Comparison of ENCODE assay signal across 8 mouse cellular contexts in the genomic region with DNA sequence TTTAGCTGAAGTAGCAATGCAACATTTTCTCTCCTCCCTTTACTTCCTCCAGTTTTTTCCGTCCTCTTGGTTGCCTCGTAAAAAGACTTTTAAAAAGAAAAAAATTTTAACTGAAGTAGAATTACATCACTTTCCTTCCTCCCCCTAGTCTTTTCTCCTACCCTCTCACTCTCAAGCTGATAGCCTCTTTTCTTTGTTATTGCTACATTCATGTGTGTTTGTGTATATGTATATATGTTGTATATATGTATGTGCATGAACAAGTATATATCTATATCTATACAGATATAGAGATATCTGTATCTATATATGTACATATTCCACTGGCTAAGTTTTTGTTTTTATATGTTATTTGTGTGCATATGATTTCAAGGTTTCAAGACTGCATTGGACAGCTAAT. TPM values are rescaled to one million over a fixed set of nuclear protein-coding genes. Genes with fewer than 3 reads are reported as not detected.
A peak's percentile ranks its signal among the peaks of the same experiment; 100 is the strongest.
DNase-seq lines count a peak whose midpoint lies in the region; ATAC-seq and TF ChIP-seq lines count a peak whose summit lies in the region.

No protein-coding gene starts in this region.

- H3K36me3 ChIP-seq in lung, embryonic 14.5 days (ENCODE audit: insufficient read depth): peaks cover 19% of the 10 kb centered on the region
- H3K36me3 ChIP-seq in limb, embryonic 12.5 days: peaks cover 17% of the 10 kb centered on the region
- H3K36me3 ChIP-seq in neural tube, embryonic 15.5 days: peaks cover 13% of the 10 kb centered on the region; the same call in 1 of the 2 replicates

- DNase-seq in lung, embryonic 14.5 days: no peak
- DNase-seq in lung, postnatal 36 days: no peak
- DNase-seq in urinary bladder, postnatal 36 days (ENCODE audit: low spot score in 2 of 2): no peak
- DNase-seq in frontal cortex, postnatal 36 days (ENCODE audit: low spot score in 2 of 2): no peak
- DNase-seq in spleen, adult 18-20 months: no peak

- peaks cover 7% of the 10 kb centered on the region; the same call in 1 of the 2 replicates for H3K4me1 ChIP-seq in lung, embryonic 14.5 days (ENCODE audit: insufficient read depth)
- H3K4me1 ChIP-seq in limb, embryonic 12.5 days (replicated peaks): peaks cover 11% of the 10 kb centered on the region
- peaks cover 36% of the 10 kb centered on the region for H3K4me1 ChIP-seq in neural tube, embryonic 15.5 days

- ATAC-seq in lung, embryonic 14.5 days (ENCODE audit: insufficient read depth): peak; percentile 39; the same call in 1 of the 2 replicates
- peak; percentile 18; the same call in 1 of the 2 replicates for ATAC-seq in erythroid progenitor cell, adult 5-6 weeks (replicated peaks; ENCODE audit: low FRiP score, poor library complexity, severe bottlenecking)
- ATAC-seq in limb, embryonic 12.5 days (ENCODE audit: insufficient number of reproducible peaks, insufficient read depth, low FRiP score, low TSS enrichment, low read depth): no peak
- peak; percentile 54; the same call in 1 of the 2 replicates for ATAC-seq in neural tube, embryonic 15.5 days (ENCODE audit: low FRiP score)

- WGBS in lung, embryonic 14.5 days: 0% methylated on average over 2 of the region's 2 CpGs
- WGBS in limb, embryonic 12.5 days: 0% methylated on average over 2 of the region's 2 CpGs
- WGBS in neural tube, embryonic 15.5 days: 0% methylated on average over 2 of the region's 2 CpGs

- TF ChIP-seq CTCF in lung, embryonic 14.5 days (IDR thresholded peaks at IDR 0.05; ENCODE audit: low read depth): no peak

- no peaks in the 10 kb centered on the region for H3K9me3 ChIP-seq in lung, embryonic 14.5 days (ENCODE audit: low read depth, low read length)
- H3K9me3 ChIP-seq in limb, embryonic 12.5 days: no peaks in the 10 kb centered on the region
- H3K9me3 ChIP-seq in neural tube, embryonic 15.5 days (replicated peaks): no peaks in the 10 kb centered on the region

- H3K4me3 ChIP-seq in lung, embryonic 14.5 days (ENCODE audit: low read depth, low read length): peak overlapping the region; percentile 79
- H3K4me3 ChIP-seq in limb, embryonic 12.5 days (replicated peaks): peak overlapping the region; percentile 81
- peak overlapping the region; percentile 60 for H3K4me3 ChIP-seq in neural tube, embryonic 15.5 days (replicated peaks)

- H3K4me2 ChIP-seq in lung, embryonic 14.5 days: peak overlapping the region; percentile 76
- peak overlapping the region; percentile 76 for H3K4me2 ChIP-seq in limb, embryonic 12.5 days
- peak overlapping the region; percentile 68 for H3K4me2 ChIP-seq in neural tube, embryonic 15.5 days

- peak overlapping the region; percentile 77; the same call in 1 of the 2 replicates for H3K27ac ChIP-seq in lung, embryonic 14.5 days (ENCODE audit: low read depth)
- H3K27ac ChIP-seq in limb, embryonic 12.5 days: no peak overlapping the region; the same call in 1 of the 2 replicates
- H3K27ac ChIP-seq in neural tube, embryonic 15.5 days (replicated peaks): no peak overlapping the region; the same call in 1 of the 2 replicates

- H3K9ac ChIP-seq in lung, embryonic 14.5 days: peak overlapping the region; percentile 93
- H3K9ac ChIP-seq in limb, embryonic 12.5 days (replicated peaks): peak overlapping the region; percentile 81; the same call in 1 of the 2 replicates
- peak overlapping the region; percentile 63 for H3K9ac ChIP-seq in neural tube, embryonic 15.5 days (replicated peaks)

- no peaks in the 10 kb centered on the region for H3K27me3 ChIP-seq in lung, embryonic 14.5 days (ENCODE audit: insufficient read depth, low read length)
- H3K27me3 ChIP-seq in limb, embryonic 12.5 days: no peaks in the 10 kb centered on the region
- H3K27me3 ChIP-seq in neural tube, embryonic 15.5 days (replicated peaks): 0 out of 2 replicates have a peak, but pooled peaks cover 3% of the 10 kb centered on the region

RNA-seq across cellular contexts. Expression of a gene that starts 0.3 kb away (rescaled TPM):
- 73.2 and 78.0 TPM in 2 replicates for polyA plus RNA-seq in lung, embryonic 14.5 days (2014; fragmentation: Nextera tagmentation; extraction: Ambion mirVana)
- total RNA-seq in erythroid progenitor cell, adult 5-6 weeks (2015; ENCODE audit: low replicate concordance): 33.5 and 39.4 TPM in 2 replicates
- 23.8 and 29.0 TPM in 2 replicates for total RNA-seq in erythroid progenitor cell, adult 5-6 weeks (2017; ENCODE audit: low replicate concordance)
- polyA plus RNA-seq in limb, embryonic 12.5 days (2016; fragmentation: Nextera tagmentation; extraction: Ambion mirVana): 103 and 105 TPM in 2 replicates
- 63.5 and 63.7 TPM in 2 replicates for polyA plus RNA-seq in neural tube, embryonic 15.5 days (2015; fragmentation: Nextera tagmentation; extraction: Ambion mirVana)

RNA-seq across cellular contexts. Expression of a gene that starts 38.0 kb away (rescaled TPM):
- polyA plus RNA-seq in lung, embryonic 14.5 days (2014; fragmentation: Nextera tagmentation; extraction: Ambion mirVana): 2.3 and 2.6 TPM in 2 replicates
- total RNA-seq in erythroid progenitor cell, adult 5-6 weeks (2015; ENCODE audit: low replicate concordance): not detected in 2 replicates
- total RNA-seq in erythroid progenitor cell, adult 5-6 weeks (2017; ENCODE audit: low replicate concordance): not detected in 2 replicates
- 5.0 TPM in 2 replicates for polyA plus RNA-seq in limb, embryonic 12.5 days (2016; fragmentation: Nextera tagmentation; extraction: Ambion mirVana)
- 3.0 and 3.1 TPM in 2 replicates for polyA plus RNA-seq in neural tube, embryonic 15.5 days (2015; fragmentation: Nextera tagmentation; extraction: Ambion mirVana)

RNA-seq across cellular contexts. Expression of a gene that starts 40.2 kb away (rescaled TPM):
- 14.1 and 14.3 TPM in 2 replicates for polyA plus RNA-seq in lung, embryonic 14.5 days (2014; fragmentation: Nextera tagmentation; extraction: Ambion mirVana)
- 2.9 TPM in 1 of 2 replicates, not detected in the other for total RNA-seq in erythroid progenitor cell, adult 5-6 weeks (2015; ENCODE audit: low replicate concordance)
- total RNA-seq in erythroid progenitor cell, adult 5-6 weeks (2017; ENCODE audit: low replicate concordance): 0.98 and 3.3 TPM in 2 replicates
- polyA plus RNA-seq in limb, embryonic 12.5 days (2016; fragmentation: Nextera tagmentation; extraction: Ambion mirVana): 16.4 and 17.1 TPM in 2 replicates
- polyA plus RNA-seq in neural tube, embryonic 15.5 days (2015; fragmentation: Nextera tagmentation; extraction: Ambion mirVana): 12.4 and 13.0 TPM in 2 replicates

RNA-seq across cellular contexts. Expression of a gene that starts 50.7 kb away (rescaled TPM):
- polyA plus RNA-seq in lung, embryonic 14.5 days (2014; fragmentation: Nextera tagmentation; extraction: Ambion mirVana): 26.6 and 27.6 TPM in 2 replicates
- 4.7 and 8.0 TPM in 2 replicates for total RNA-seq in erythroid progenitor cell, adult 5-6 weeks (2015; ENCODE audit: low replicate concordance)
- total RNA-seq in erythroid progenitor cell, adult 5-6 weeks (2017; ENCODE audit: low replicate concordance): 0.98 and 3.2 TPM in 2 replicates
- polyA plus RNA-seq in limb, embryonic 12.5 days (2016; fragmentation: Nextera tagmentation; extraction: Ambion mirVana): 31.8 and 36.0 TPM in 2 replicates
- 25.7 TPM in 2 replicates for polyA plus RNA-seq in neural tube, embryonic 15.5 days (2015; fragmentation: Nextera tagmentation; extraction: Ambion mirVana)

RNA-seq across cellular contexts. Expression of a gene that starts 56.1 kb away (rescaled TPM):
- polyA plus RNA-seq in lung, embryonic 14.5 days (2014; fragmentation: Nextera tagmentation; extraction: Ambion mirVana): not detected in 2 replicates
- total RNA-seq in erythroid progenitor cell, adult 5-6 weeks (2015; ENCODE audit: low replicate concordance): not detected in 2 replicates
- total RNA-seq in erythroid progenitor cell, adult 5-6 weeks (2017; ENCODE audit: low replicate concordance): not detected in 2 replicates
- polyA plus RNA-seq in limb, embryonic 12.5 days (2016; fragmentation: Nextera tagmentation; extraction: Ambion mirVana): not detected in 2 replicates
- not detected in 2 replicates for polyA plus RNA-seq in neural tube, embryonic 15.5 days (2015; fragmentation: Nextera tagmentation; extraction: Ambion mirVana)
